Mouse (Mus musculus): Measurements from ENCODE around the gene Tmc2.

DNA sequence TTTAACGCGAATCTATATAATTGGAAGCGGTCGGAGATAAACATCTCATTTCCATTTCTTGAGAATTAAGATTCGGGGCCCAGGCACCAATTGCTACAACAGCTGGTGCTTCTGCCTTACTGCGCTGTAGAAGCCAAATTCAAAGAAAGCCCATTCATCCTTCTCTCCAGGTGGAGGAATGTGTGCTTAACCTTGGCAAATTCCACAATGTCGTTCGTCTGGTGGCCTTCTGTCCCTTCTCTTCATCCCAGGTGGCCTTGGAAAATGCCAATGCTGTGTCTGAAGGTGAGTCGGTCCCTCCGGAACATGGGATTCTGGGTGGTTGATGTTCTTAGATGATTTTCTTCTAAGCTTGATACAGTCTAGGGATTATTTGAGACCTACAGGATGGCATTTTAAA, 79.9 kb downstream of the Tmc2 start:
- no peak for TF ChIP-seq CTCF (IDR thresholded peaks at IDR 0.05; ENCODE audit: borderline replicate concordance, insufficient read depth, low read depth, low read length)
- TF ChIP-seq POLR2A (IDR thresholded peaks at IDR 0.05; ENCODE audit: borderline replicate concordance, insufficient read depth, low read length) = no peak

Measured in cerebellum, adult 2 months (tissue).